Mouse (Mus musculus): ENCODE data around the gene Pla2g4a. TPM values are rescaled to one million over a fixed set of nuclear protein-coding genes. Genes with fewer than 3 reads are reported as not detected.
"Not testable (repeated sequence)": the region's sequence is repeated elsewhere in the genome, so short reads cannot be mapped to it uniquely, and the experiment has no call there.

Gene Pla2g4a
- total RNA-seq, 2 experiments from 2014 or later, result 0.96 to 1.00 TPM

GRCm38 (mm10) chr1:149937825-149938224 is 23.3 kb downstream of the Pla2g4a start:
- DNase-seq (ENCODE audit: low spot score), result no peak

- no peak for DNase-seq (ENCODE audit: low spot score)
These were observed 31.9 kb downstream of the Pla2g4a start for GRCm38 (mm10) chr1:149929140-149929539.

GRCm38 (mm10) chr1:149923737-149924136 is 37.4 kb downstream of the Pla2g4a start:
- not testable (repeated sequence) for DNase-seq (ENCODE audit: low spot score)

- no peak for DNase-seq (ENCODE audit: low spot score)
These were observed 38.9 kb downstream of the Pla2g4a start for GRCm38 (mm10) chr1:149922219-149922618.

- DNase-seq (ENCODE audit: low spot score), result no peak
These were observed 39.8 kb downstream of the Pla2g4a start for GRCm38 (mm10) chr1:149921325-149921724.

- DNase-seq (ENCODE audit: low spot score), result no peak
These were observed 41.8 kb downstream of the Pla2g4a start for GRCm38 (mm10) chr1:149919301-149919700.

GRCm38 (mm10) chr1:149912984-149913383 is 48.1 kb downstream of the Pla2g4a start:
- no peak for DNase-seq (ENCODE audit: low spot score)

- no peak for DNase-seq (ENCODE audit: low spot score)
These were observed 50.0 kb downstream of the Pla2g4a start for GRCm38 (mm10) chr1:149911050-149911449.

GRCm38 (mm10) chr1:149898001-149898625 is 63.0 kb downstream of the Pla2g4a start:
- DNase-seq (ENCODE audit: low spot score), result peak; percentile 71

- DNase-seq (ENCODE audit: low spot score), result no peak
These were observed 64.5 kb downstream of the Pla2g4a start for GRCm38 (mm10) chr1:149896590-149896989.

- no peak for DNase-seq (ENCODE audit: low spot score)
These were observed 66.2 kb downstream of the Pla2g4a start for GRCm38 (mm10) chr1:149894940-149895339.

GRCm38 (mm10) chr1:149893903-149894302 is 67.2 kb downstream of the Pla2g4a start:
- no peak for DNase-seq (ENCODE audit: low spot score)

- no peak for DNase-seq (ENCODE audit: low spot score)
These were observed 70.0 kb downstream of the Pla2g4a start for GRCm38 (mm10) chr1:149891057-149891456.

GRCm38 (mm10) chr1:149882419-149883025 is 78.6 kb downstream of the Pla2g4a start:
- no peak for DNase-seq (ENCODE audit: low spot score)

- DNase-seq (ENCODE audit: low spot score), result no peak
These were observed 82.9 kb downstream of the Pla2g4a start for GRCm38 (mm10) chr1:149878175-149878574.

GRCm38 (mm10) chr1:149876502-149876901 is 84.6 kb downstream of the Pla2g4a start:
- DNase-seq (ENCODE audit: low spot score), result no peak

GRCm38 (mm10) chr1:149871625-149872024 is 89.5 kb downstream of the Pla2g4a start:
- no peak for DNase-seq (ENCODE audit: low spot score)

- DNase-seq (ENCODE audit: low spot score), result no peak
These were observed 93.8 kb downstream of the Pla2g4a start for GRCm38 (mm10) chr1:149867323-149867722.

GRCm38 (mm10) chr1:149866202-149866601 is 94.9 kb downstream of the Pla2g4a start:
- DNase-seq (ENCODE audit: low spot score), result no peak

- peak; percentile 39 for DNase-seq (ENCODE audit: low spot score)
These were observed 98.3 kb downstream of the Pla2g4a start for GRCm38 (mm10) chr1:149862801-149863200.

- DNase-seq (ENCODE audit: low spot score), result no peak
These were observed 98.9 kb downstream of the Pla2g4a start for GRCm38 (mm10) chr1:149862181-149862580.

GRCm38 (mm10) chr1:149861543-149861942 is 99.5 kb downstream of the Pla2g4a start:
- no peak for DNase-seq (ENCODE audit: low spot score)

- DNase-seq (ENCODE audit: low spot score), result no peak
These were observed 102.4 kb downstream of the Pla2g4a start for GRCm38 (mm10) chr1:149858734-149859133.
